Mouse (Mus musculus): ENCODE data around the gene Ttc26. TPM values are rescaled to one million over a fixed set of nuclear protein-coding genes. Genes with fewer than 3 reads are reported as not detected.
"Not testable (repeated sequence)": the region's sequence is repeated elsewhere in the genome, so short reads cannot be mapped to it uniquely, and the experiment has no call there.

Ttc26 gene
- total RNA-seq, 1 experiment from 2014 or later: not detected

GRCm38 (mm10) chr6:38433261-38434033 lies 52.2 kb downstream of the Ttc26 start, which contains the start of gene Ubn2:
TSS of gene Ubn2 (plus strand) at chr6:38433950.
- peak; percentile 97 for ATAC-seq (ENCODE audit: extremely low read depth, insufficient number of reproducible peaks, low FRiP score, poor library complexity, severe bottlenecking)

GRCm38 (mm10) chr6:38434055-38435023 lies 53.1 kb downstream of the Ttc26 start:
- no peak for ATAC-seq (ENCODE audit: extremely low read depth, insufficient number of reproducible peaks, low FRiP score, poor library complexity, severe bottlenecking)

- ATAC-seq (ENCODE audit: extremely low read depth, insufficient number of reproducible peaks, low FRiP score, poor library complexity, severe bottlenecking): no peak
These were observed 62.6 kb downstream of the Ttc26 start for GRCm38 (mm10) chr6:38443842-38444241.

GRCm38 (mm10) chr6:38448295-38448694 lies 67.0 kb downstream of the Ttc26 start:
- ATAC-seq (ENCODE audit: extremely low read depth, insufficient number of reproducible peaks, low FRiP score, poor library complexity, severe bottlenecking): no peak

- ATAC-seq (ENCODE audit: extremely low read depth, insufficient number of reproducible peaks, low FRiP score, poor library complexity, severe bottlenecking): no peak
These were observed 71.8 kb downstream of the Ttc26 start for GRCm38 (mm10) chr6:38453049-38453448.

GRCm38 (mm10) chr6:38456425-38456824 lies 75.2 kb downstream of the Ttc26 start:
- not testable (repeated sequence) for ATAC-seq (ENCODE audit: extremely low read depth, insufficient number of reproducible peaks, low FRiP score, poor library complexity, severe bottlenecking)

GRCm38 (mm10) chr6:38458075-38458474 lies 76.8 kb downstream of the Ttc26 start:
- ATAC-seq (ENCODE audit: extremely low read depth, insufficient number of reproducible peaks, low FRiP score, poor library complexity, severe bottlenecking): no peak

GRCm38 (mm10) chr6:38469591-38469990 lies 88.3 kb downstream of the Ttc26 start:
- ATAC-seq (ENCODE audit: extremely low read depth, insufficient number of reproducible peaks, low FRiP score, poor library complexity, severe bottlenecking): no peak

Other genes with a start within 250 kb of the Ttc26 start
- 0.12 TPM in 1 of 2 replicates, not detected in the other for gene D630045J12Rik, start 127.5 kb upstream of the Ttc26 start, total RNA-seq (2017)
- gene Zc3hav1l, start 82.2 kb upstream of the Ttc26 start, total RNA-seq (2017): 0.81 and 1.5 TPM in 2 replicates
- gene Zc3hav1, start 26.9 kb upstream of the Ttc26 start, total RNA-seq (2017): 141 and 159 TPM in 2 replicates
- 41.0 and 51.3 TPM in 2 replicates for gene Ubn2, start 52.5 kb downstream of the Ttc26 start, total RNA-seq (2017)
- 7.9 and 8.5 TPM in 2 replicates for gene Fmc1, start 152.0 kb downstream of the Ttc26 start, total RNA-seq (2017)
- 403 and 418 TPM in 2 replicates for gene Luc7l2, start 169.9 kb downstream of the Ttc26 start, total RNA-seq (2017)

Measured in neutrophil, adult 5-6 weeks (primary cell).